Mouse (Mus musculus): ENCODE measurements around the gene B3gnt7.

DNA sequence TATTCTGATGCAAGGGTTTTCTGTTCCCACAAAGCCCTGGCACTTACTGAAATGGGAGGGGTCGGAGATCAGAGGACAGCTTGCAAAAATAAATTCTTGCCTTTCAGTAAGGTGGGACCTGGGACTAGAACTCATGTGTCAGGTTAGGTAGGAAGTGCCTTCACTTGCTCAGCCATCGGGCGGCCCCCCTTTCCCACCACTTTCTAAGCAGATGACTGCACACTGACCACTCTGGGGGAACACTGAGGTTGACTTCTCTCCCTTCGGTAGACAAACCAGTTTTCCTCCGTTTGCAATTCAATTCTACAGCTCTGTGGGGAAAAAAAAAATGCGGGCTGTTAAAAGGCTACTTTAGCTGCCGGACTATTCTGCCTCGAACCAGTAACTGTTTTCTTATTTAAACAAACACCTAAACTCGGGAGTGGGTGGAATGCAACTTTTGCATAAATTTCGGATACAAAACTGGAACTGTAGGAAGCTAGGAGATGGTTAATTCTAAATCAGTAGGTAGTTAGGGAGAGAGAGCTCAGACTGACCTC, 8.9 kb downstream of the B3gnt7 start:
- TF ChIP-seq CTCF (IDR thresholded peaks at IDR 0.05; ENCODE audit: extremely low read depth, insufficient read length, insufficient replicate concordance, low read depth, low read length) (no peak), POLR2A (IDR thresholded peaks at IDR 0.05; ENCODE audit: low read depth, low read length) (no peak)

Measured in small intestine, adult 2 months (tissue).